Mouse (Mus musculus) midbrain, postnatal 0 days (tissue): Measurements from ENCODE around the gene Scaf1. TPM values are rescaled to one million over a fixed set of nuclear protein-coding genes. Genes with fewer than 3 reads are reported as not detected.

Experiments used
- ATAC-seq: fragments of 200-750 bp; cut with Nextera tagmentation; 2 replicates; pipeline ENCODE4 v1.8.0; 2017; ENCODE audit warnings: moderate number of reproducible peaks, mild to moderate bottlenecking, moderate TSS enrichment, moderate library complexity; ENCODE audit not compliant: low FRiP score
- DNase-seq: peaks from one replicate; pipeline ENCODE4 v3.0.0-alpha.2; 2015; ENCODE audit warnings: low spot score
- H3K27ac ChIP-seq: fragments of 300-500 bp; sonication (generic); 2 replicates; pipeline ENCODE4 v1.5.1; 2014; ENCODE audit warnings: low read depth, mild to moderate bottlenecking, low read length, mixed read lengths
- H3K27me3 ChIP-seq: fragments of 300-500 bp; sonication (generic); 2 replicates; pipeline ENCODE4 v1.6.1; 2014; ENCODE audit warnings: low read length, control low read depth, mixed read lengths; ENCODE audit not compliant: insufficient read depth
- H3K36me3 ChIP-seq: fragments of 300-500 bp; sonication (generic); 2 replicates; pipeline ENCODE4 v1.6.1; 2014; ENCODE audit warnings: low read length, control low read depth, mixed read lengths; ENCODE audit not compliant: insufficient read depth
- H3K4me1 ChIP-seq: fragments of 300-500 bp; sonication (generic); 2 replicates; pipeline ENCODE4 v1.6.1; 2014; ENCODE audit warnings: mild to moderate bottlenecking, control low read depth, antibody characterized with exemption, low read length, mixed read lengths; ENCODE audit not compliant: insufficient read depth
- H3K4me2 ChIP-seq: fragments of 300-500 bp; sonication (generic); 2 replicates; pipeline ENCODE4 v1.6.1; 2014; ENCODE audit warnings: low read depth, mild to moderate bottlenecking, low read length, mixed read lengths; ENCODE audit not compliant: poor library complexity, severe bottlenecking
- H3K4me3 ChIP-seq: fragments of 300-500 bp; sonication (generic); 2 replicates; pipeline ENCODE4 v1.5.1; 2014; ENCODE audit warnings: low read depth, mild to moderate bottlenecking, low read length, moderate library complexity
- H3K9ac ChIP-seq: fragments of 300-500 bp; sonication (generic); replicated peaks from 2 replicates; pipeline ENCODE4 v1.6.1; 2014; ENCODE audit warnings: mild to moderate bottlenecking, low read length, moderate library complexity, mixed read lengths; ENCODE audit not compliant: poor library complexity, severe bottlenecking
- H3K9me3 ChIP-seq: fragments of 300-500 bp; sonication (generic); 2 replicates; pipeline ENCODE4 v1.6.1; 2016; ENCODE audit warnings: low read length, control low read depth
- CTCF ChIP-seq: IDR thresholded peaks from 2 replicates; pipeline ENCODE4 v1.5.1; 2016; ENCODE audit warnings: antibody characterized with exemption, mild to moderate bottlenecking
- WGBS: fragments of 180-500 bp; shearing (Covaris S2); extraction: QIAGEN DNeasy Blood & Tissue Kit; methylation state at CpG from one replicate; pipeline ENCODE4 v1.1.7; 2014; 5-methylcytosine and 5-hydroxymethylcytosine counted together
- microRNA-seq: library from miRNA; unstranded; fragments of <30 nt; microRNA quantifications from one replicate; pipeline ENCODE4, GENCODE M21; 2016; ENCODE audit warnings: borderline number of aligned reads
- polyA plus RNA-seq: library from polyadenylated mRNA; unstranded; fragments of >200 nt; fragmentation: Nextera tagmentation; extraction: Ambion mirVana; gene quantifications from 2 replicates; pipeline ENCODE4 v1.2.1, GENCODE M21; 2015
- total RNA-seq: library from RNA; depleted of rRNA; stranded (reverse); fragments of >200 nt; gene quantifications from 2 replicates; pipeline ENCODE4 v1.2.3, GENCODE M21; 2014; rRNA removed

The Scaf1 gene
- total and polyA plus RNA-seq, 2 experiments from 2014 or later: 53.3 to 90.9 TPM

GRCm38 (mm10) chr7:44953561-44953960, 62.6 kb downstream of the Scaf1 start:
- ATAC-seq (no peak), DNase-seq (no peak)
- no peaks in the 10 kb centered on the region for H3K9me3 ChIP-seq
- H3K36me3 ChIP-seq: no peaks in the 10 kb centered on the region
- no peak overlapping the region for H3K27ac ChIP-seq
- no peak overlapping the region for H3K4me3 ChIP-seq
- H3K4me2 ChIP-seq: no peak overlapping the region
- TF ChIP-seq CTCF: no peak
- H3K27me3 ChIP-seq: peaks cover 15% of the 10 kb centered on the region
- no peaks in the 10 kb centered on the region for H3K4me1 ChIP-seq
- WGBS: 57% methylated on average over 14 of the region's 14 CpGs
- no peak overlapping the region for H3K9ac ChIP-seq

Small RNA genes within 50 kb of the gene (microRNA-seq; reads per million reads assigned to microRNA genes)
- not detected for gene Mir7054

Other genes starting within 250 kb of the Scaf1 start
Only the 30 nearest of the 35 such genes appear.
- 104 and 120 TPM in 2 replicates for gene Akt1s1, start 167.4 kb downstream of the Scaf1 start, total RNA-seq
- gene Akt1s1, start 167.4 kb downstream of the Scaf1 start, polyA plus RNA-seq: 89.1 and 91.0 TPM in 2 replicates
- 79.7 and 129 TPM in 2 replicates for gene Tbc1d17, start 167.3 kb downstream of the Scaf1 start, total RNA-seq
- 115 and 126 TPM in 2 replicates for gene Tbc1d17, start 167.3 kb downstream of the Scaf1 start, polyA plus RNA-seq
- gene Pnkp, start 159.2 kb downstream of the Scaf1 start, total RNA-seq: 29.5 and 32.4 TPM in 2 replicates
- gene Pnkp, start 159.2 kb downstream of the Scaf1 start, polyA plus RNA-seq: 31.2 and 31.5 TPM in 2 replicates
- 484 and 500 TPM in 2 replicates for gene Ptov1, start 146.6 kb downstream of the Scaf1 start, total RNA-seq
- gene Ptov1, start 146.6 kb downstream of the Scaf1 start, polyA plus RNA-seq: 430 and 439 TPM in 2 replicates
- gene Med25, start 123.7 kb downstream of the Scaf1 start, total RNA-seq: 153 and 182 TPM in 2 replicates
- 150 and 154 TPM in 2 replicates for gene Med25, start 123.7 kb downstream of the Scaf1 start, polyA plus RNA-seq
- gene Fuz, start 120.3 kb downstream of the Scaf1 start, total RNA-seq: 18.5 and 22.4 TPM in 2 replicates
- 14.8 and 15.4 TPM in 2 replicates for gene Fuz, start 120.3 kb downstream of the Scaf1 start, polyA plus RNA-seq
- gene Ap2a1, start 86.9 kb downstream of the Scaf1 start, total RNA-seq: 208 and 238 TPM in 2 replicates
- 128 and 129 TPM in 2 replicates for gene Ap2a1, start 86.9 kb downstream of the Scaf1 start, polyA plus RNA-seq
- not detected in 2 replicates for gene Tsks, start 73.2 kb downstream of the Scaf1 start, total RNA-seq
- gene Tsks, start 73.2 kb downstream of the Scaf1 start, polyA plus RNA-seq: 0.12 and 0.17 TPM in 2 replicates
- 88.1 and 90.1 TPM in 2 replicates for gene Cpt1c, start 41.5 kb downstream of the Scaf1 start, total RNA-seq
- 54.0 and 56.9 TPM in 2 replicates for gene Cpt1c, start 41.5 kb downstream of the Scaf1 start, polyA plus RNA-seq
- gene Prmt1, start 29.8 kb downstream of the Scaf1 start, total RNA-seq: 218 and 285 TPM in 2 replicates
- 580 and 583 TPM in 2 replicates for gene Prmt1, start 29.8 kb downstream of the Scaf1 start, polyA plus RNA-seq
- gene Irf3, start 18.7 kb downstream of the Scaf1 start, total RNA-seq: 37.2 and 40.6 TPM in 2 replicates
- gene Irf3, start 18.7 kb downstream of the Scaf1 start, polyA plus RNA-seq: 25.6 and 25.9 TPM in 2 replicates
- 7.8 and 11.4 TPM in 2 replicates for gene Bcl2l12, start 17.7 kb downstream of the Scaf1 start, total RNA-seq
- gene Bcl2l12, start 17.7 kb downstream of the Scaf1 start, polyA plus RNA-seq: 5.9 and 8.4 TPM in 2 replicates
- gene Rras, start 1.6 kb upstream of the Scaf1 start, total RNA-seq: 7.3 and 7.9 TPM in 2 replicates
- gene Rras, start 1.6 kb upstream of the Scaf1 start, polyA plus RNA-seq: 11.9 and 14.0 TPM in 2 replicates
- gene Prr12, start 36.5 kb upstream of the Scaf1 start, total RNA-seq: 17.4 and 17.9 TPM in 2 replicates
- gene Prr12, start 36.5 kb upstream of the Scaf1 start, polyA plus RNA-seq: 8.8 and 9.2 TPM in 2 replicates
- 68.3 and 79.4 TPM in 2 replicates for gene Nosip, start 46.1 kb upstream of the Scaf1 start, total RNA-seq
- 70.0 and 72.3 TPM in 2 replicates for gene Nosip, start 46.1 kb upstream of the Scaf1 start, polyA plus RNA-seq
- 7.7 and 10.3 TPM in 2 replicates for gene Prrg2, start 46.3 kb upstream of the Scaf1 start, total RNA-seq
- gene Prrg2, start 46.3 kb upstream of the Scaf1 start, polyA plus RNA-seq: 13.7 and 15.7 TPM in 2 replicates
- gene Rcn3, start 75.9 kb upstream of the Scaf1 start, total RNA-seq: 24.2 and 29.5 TPM in 2 replicates
- gene Rcn3, start 75.9 kb upstream of the Scaf1 start, polyA plus RNA-seq: 31.9 and 33.6 TPM in 2 replicates
- gene Fcgrt, start 87.5 kb upstream of the Scaf1 start, total RNA-seq: 27.2 and 30.5 TPM in 2 replicates
- gene Fcgrt, start 87.5 kb upstream of the Scaf1 start, polyA plus RNA-seq: 36.4 and 44.5 TPM in 2 replicates
- 1,069 and 1,136 TPM in 2 replicates for gene Rps11, start 108.1 kb upstream of the Scaf1 start, total RNA-seq
- gene Rps11, start 108.1 kb upstream of the Scaf1 start, polyA plus RNA-seq: 671 and 697 TPM in 2 replicates
- 1,048 and 1,621 TPM in 2 replicates for gene Rpl13a, start 112.4 kb upstream of the Scaf1 start, total RNA-seq
- gene Rpl13a, start 112.4 kb upstream of the Scaf1 start, polyA plus RNA-seq: 667 and 701 TPM in 2 replicates
- gene Gm45713, start 119.9 kb upstream of the Scaf1 start, total RNA-seq: 2.0 TPM in 1 of 2 replicates, not detected in the other
- 0.39 TPM in 1 of 2 replicates, not detected in the other for gene Gm45713, start 119.9 kb upstream of the Scaf1 start, polyA plus RNA-seq
- gene Flt3l, start 120.1 kb upstream of the Scaf1 start, total RNA-seq: 3.4 and 7.8 TPM in 2 replicates
- 1.3 and 1.7 TPM in 2 replicates for gene Flt3l, start 120.1 kb upstream of the Scaf1 start, polyA plus RNA-seq
- 104 and 124 TPM in 2 replicates for gene Pih1d1, start 137.9 kb upstream of the Scaf1 start, total RNA-seq
- 77.1 and 81.6 TPM in 2 replicates for gene Pih1d1, start 137.9 kb upstream of the Scaf1 start, polyA plus RNA-seq
- gene Aldh16a1, start 138.2 kb upstream of the Scaf1 start, total RNA-seq: 18.9 and 22.0 TPM in 2 replicates
- 12.9 and 15.2 TPM in 2 replicates for gene Aldh16a1, start 138.2 kb upstream of the Scaf1 start, polyA plus RNA-seq
- 1.9 and 2.5 TPM in 2 replicates for gene Slc17a7, start 147.6 kb upstream of the Scaf1 start, total RNA-seq
- 0.95 and 0.96 TPM in 2 replicates for gene Slc17a7, start 147.6 kb upstream of the Scaf1 start, polyA plus RNA-seq
- not detected in 2 replicates for gene Gfy, start 163.2 kb upstream of the Scaf1 start, total RNA-seq
- gene Gfy, start 163.2 kb upstream of the Scaf1 start, polyA plus RNA-seq: 0.11 and 0.51 TPM in 2 replicates
- gene Pth2, start 164.6 kb upstream of the Scaf1 start, total RNA-seq: not detected in 2 replicates
- gene Pth2, start 164.6 kb upstream of the Scaf1 start, polyA plus RNA-seq: 0.93 and 1.3 TPM in 2 replicates
- gene Ccdc155, start 188.5 kb upstream of the Scaf1 start, total RNA-seq: 0.24 and 0.38 TPM in 2 replicates
- 0.32 and 0.50 TPM in 2 replicates for gene Ccdc155, start 188.5 kb upstream of the Scaf1 start, polyA plus RNA-seq
- 9.0 and 14.4 TPM in 2 replicates for gene Dkkl1, start 195.8 kb upstream of the Scaf1 start, total RNA-seq
- gene Dkkl1, start 195.8 kb upstream of the Scaf1 start, polyA plus RNA-seq: 23.8 and 23.9 TPM in 2 replicates
- 31.2 and 54.8 TPM in 2 replicates for gene Tead2, start 199.4 kb upstream of the Scaf1 start, total RNA-seq
- gene Tead2, start 199.4 kb upstream of the Scaf1 start, polyA plus RNA-seq: 16.8 and 17.0 TPM in 2 replicates